Mouse (Mus musculus): Measurements from ENCODE around the gene Gal3st2.
A peak's percentile ranks its signal among the peaks of the same experiment; 100 is the strongest.
"Not testable (repeated sequence)": the region's sequence is repeated elsewhere in the genome, so short reads cannot be mapped to it uniquely, and the experiment has no call there.

Gal3st2 gene

GRCm38 (mm10) chr1:93859619-93860018 is 1.5 kb upstream of the Gal3st2 start:
- no peak for DNase-seq (ENCODE audit: low read depth, low spot score)

GRCm38 (mm10) chr1:93871594-93872105 is 10.5 kb downstream of the Gal3st2 start:
- not testable (repeated sequence) for DNase-seq (ENCODE audit: low read depth, low spot score)

DNA sequence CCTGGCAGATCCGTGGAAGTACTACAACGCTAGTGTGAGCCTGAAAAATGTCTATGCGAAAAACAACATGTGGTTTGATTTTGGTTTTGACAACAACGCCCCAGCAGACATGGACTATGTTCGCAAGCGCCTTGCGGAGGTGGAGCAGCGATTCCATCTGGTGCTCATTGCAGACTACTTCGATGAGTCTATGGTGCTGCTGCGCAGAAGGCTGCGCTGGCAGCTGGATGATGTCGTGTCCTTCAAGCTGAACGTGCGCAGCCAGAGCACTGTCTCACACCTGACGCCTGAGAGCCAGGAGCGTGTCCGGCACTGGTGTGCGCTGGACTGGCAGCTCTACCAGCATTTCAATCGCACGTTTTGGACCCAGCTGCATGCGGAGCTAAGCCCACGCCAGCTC is 13.3 kb downstream of the Gal3st2 start:
- DNase-seq (ENCODE audit: low read depth, low spot score): not testable (repeated sequence)

DNA sequence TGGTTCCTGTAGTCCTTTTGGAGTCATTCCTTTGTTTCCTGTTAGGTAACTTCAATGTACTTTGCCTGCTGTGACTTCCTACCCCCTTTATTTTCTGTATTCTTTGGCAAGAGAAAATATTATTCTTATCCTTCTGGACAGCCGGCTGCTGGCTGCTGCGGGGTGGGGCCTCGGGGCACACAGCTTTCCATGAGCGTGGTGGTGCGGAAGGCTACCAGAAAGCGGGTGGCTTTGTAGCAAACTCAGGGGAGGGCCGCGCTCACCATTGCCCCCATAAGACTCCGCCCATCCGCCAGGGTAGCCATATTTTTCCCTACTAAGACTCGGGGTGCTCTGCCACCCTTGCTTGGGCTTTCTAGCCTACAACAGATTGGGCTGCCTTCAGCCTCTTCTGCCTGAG is 20.7 kb downstream of the Gal3st2 start:
- DNase-seq (ENCODE audit: low read depth, low spot score): not testable (repeated sequence)

DNA sequence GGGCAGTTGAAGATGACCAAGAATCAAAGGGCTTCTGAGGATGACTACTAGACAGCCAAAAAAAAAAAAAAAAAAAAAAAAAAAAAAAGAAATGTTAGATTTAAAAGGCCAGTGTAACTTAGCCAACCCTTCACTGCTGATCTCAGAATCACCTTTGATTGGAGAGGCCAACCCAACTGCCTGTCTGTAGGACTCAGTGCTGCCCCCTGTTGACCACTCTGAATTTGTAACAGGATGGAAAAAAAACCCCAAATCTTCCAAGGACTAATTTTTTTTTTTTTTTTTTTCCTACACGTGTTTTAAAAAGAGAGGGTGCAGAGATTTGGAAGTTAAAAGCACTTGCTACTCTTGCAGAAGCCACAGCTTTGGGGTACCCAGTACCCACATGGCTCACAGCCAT is 29.8 kb downstream of the Gal3st2 start:
- peak; percentile 21 for DNase-seq (ENCODE audit: low read depth, low spot score)

- DNase-seq (ENCODE audit: low read depth, low spot score): not testable (repeated sequence)
Measured at GRCm38 (mm10) chr1:93897395-93897794, 36.3 kb downstream of the Gal3st2 start.

GRCm38 (mm10) chr1:93901291-93901690 is 40.2 kb downstream of the Gal3st2 start:
- DNase-seq (ENCODE audit: low read depth, low spot score): not testable (repeated sequence)

- not testable (repeated sequence) for DNase-seq (ENCODE audit: low read depth, low spot score)
Measured at GRCm38 (mm10) chr1:93906690-93907089, 45.6 kb downstream of the Gal3st2 start.

- not testable (repeated sequence) for DNase-seq (ENCODE audit: low read depth, low spot score)
Measured at GRCm38 (mm10) chr1:93908977-93909586, 48.0 kb downstream of the Gal3st2 start.

- DNase-seq (ENCODE audit: low read depth, low spot score): not testable (repeated sequence)
Measured at GRCm38 (mm10) chr1:93911877-93912276, 50.8 kb downstream of the Gal3st2 start.

DNA sequence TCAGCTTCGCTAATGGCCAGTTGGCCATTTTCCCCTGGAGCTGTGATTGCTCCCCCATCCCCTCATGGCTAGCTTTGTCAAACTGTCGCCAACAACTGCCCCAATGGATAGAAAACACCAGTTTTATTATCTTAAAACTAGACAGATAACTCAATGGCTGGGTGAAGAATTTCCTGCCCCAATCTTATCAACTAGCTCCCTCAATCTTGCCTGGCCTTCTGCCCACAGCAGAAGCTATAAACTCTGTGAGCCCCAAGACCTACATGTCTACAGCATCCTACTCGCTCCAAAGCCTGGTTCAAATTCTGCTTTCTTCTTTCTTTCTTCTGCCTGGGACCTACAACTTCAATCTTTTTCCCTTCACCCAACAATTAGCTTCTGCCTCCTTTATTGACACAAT is 56.1 kb downstream of the Gal3st2 start:
- DNase-seq (ENCODE audit: low read depth, low spot score): not testable (repeated sequence)

- not testable (repeated sequence) for DNase-seq (ENCODE audit: low read depth, low spot score)
Measured at GRCm38 (mm10) chr1:93918011-93918410, 56.9 kb downstream of the Gal3st2 start, which contains the start of gene Gal3st2b. Gene Gal3st2b (plus strand): TSS chr1:93918311.

DNA sequence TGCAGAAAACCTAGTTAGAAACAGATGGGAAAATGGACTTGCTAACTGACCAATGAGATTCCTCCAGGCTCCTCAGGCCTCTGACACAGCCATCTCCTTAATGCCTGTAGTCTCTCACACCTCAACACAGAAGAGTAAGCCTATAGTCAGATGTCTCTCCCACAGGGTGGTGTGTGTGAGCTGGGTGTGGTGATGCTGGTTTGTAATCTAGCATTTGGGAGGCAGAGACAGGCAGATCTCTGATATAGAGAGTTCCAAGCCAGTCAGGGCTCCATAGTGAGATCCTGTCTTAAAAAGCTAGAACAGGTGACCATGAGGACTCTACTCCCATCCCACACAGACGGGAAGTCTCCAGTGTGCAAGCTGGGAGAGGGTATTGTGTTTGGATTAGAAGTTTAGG is 57.7 kb downstream of the Gal3st2 start:
- not testable (repeated sequence) for DNase-seq (ENCODE audit: low read depth, low spot score)

GRCm38 (mm10) chr1:93919321-93919720 is 58.2 kb downstream of the Gal3st2 start:
- not testable (repeated sequence) for DNase-seq (ENCODE audit: low read depth, low spot score)

DNA sequence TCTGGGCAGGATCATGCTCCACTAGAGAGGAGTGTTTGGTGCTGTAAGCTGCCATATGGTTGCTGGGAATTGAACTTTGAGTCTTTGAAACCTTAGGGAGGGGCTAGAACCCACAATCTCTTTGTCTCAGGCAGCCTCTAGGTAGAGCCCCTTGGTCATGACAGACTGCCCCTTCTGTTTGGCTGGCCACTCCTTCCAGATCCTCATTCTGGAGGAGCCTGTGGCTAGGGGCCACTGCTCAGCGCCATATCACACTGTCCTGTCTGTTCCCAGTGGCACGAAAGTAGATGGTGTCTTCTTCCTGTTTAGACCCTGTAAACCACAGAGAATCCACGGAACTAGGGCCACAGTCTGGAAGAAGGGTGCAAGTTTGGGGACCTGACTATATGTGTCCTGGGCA is 61.5 kb downstream of the Gal3st2 start:
- not testable (repeated sequence) for DNase-seq (ENCODE audit: low read depth, low spot score)

DNA sequence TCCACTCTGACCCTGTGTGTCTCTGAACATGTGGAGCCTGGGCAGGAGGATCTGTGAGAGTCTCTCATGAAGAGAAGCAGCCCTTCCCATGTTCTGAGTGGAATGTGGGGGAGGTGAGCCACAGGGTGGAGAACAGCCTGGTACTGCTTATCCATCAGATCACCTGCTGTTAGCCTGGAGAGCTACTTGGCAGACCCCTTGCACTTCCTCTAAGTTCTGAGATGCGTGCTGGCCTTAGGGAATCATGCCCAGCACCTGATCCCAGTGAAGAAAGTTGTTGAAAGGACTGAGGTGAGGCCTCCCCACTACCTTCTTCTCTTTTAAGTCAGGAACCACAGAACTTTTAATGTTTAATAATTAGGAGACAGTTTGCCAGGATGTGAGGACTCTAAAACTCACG is 62.0 kb downstream of the Gal3st2 start:
- not testable (repeated sequence) for DNase-seq (ENCODE audit: low read depth, low spot score)
